Mouse (Mus musculus) kidney, adult 11 months (tissue): ENCODE data around the gene Haao.
A peak's percentile ranks its signal among the peaks of the same experiment; 100 is the strongest.

Source experiments
- DNase-seq: peaks from one replicate; pipeline ENCODE4 v3.0.0; 2022

The Haao gene

DNA sequence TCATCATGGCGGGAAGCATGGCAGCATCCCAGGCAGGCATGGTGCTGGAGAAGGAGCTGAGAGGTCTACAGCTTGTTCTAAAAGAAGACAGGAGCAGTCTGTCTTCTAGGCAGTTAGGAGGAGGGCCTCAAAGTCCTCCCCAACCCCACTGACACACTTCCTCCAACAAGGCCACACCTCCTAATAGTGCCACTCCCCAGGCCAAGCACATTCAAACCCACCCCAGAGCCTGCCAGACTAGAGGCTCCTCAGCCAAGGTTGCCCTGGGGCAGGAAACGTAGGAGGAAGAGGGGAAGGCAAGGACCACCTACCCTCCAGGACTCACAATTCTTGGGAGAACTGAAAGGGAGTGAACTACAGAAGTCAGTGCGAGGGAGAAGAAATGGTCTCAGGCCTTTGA lies at the start of gene Haao:
Gene Haao (minus strand): TSS at position 149 of the 400 bp plus-strand sequence.
- no peak for DNase-seq

GRCm38 (mm10) chr17:83897361-83897799 lies 49.6 kb upstream of the Haao start:
- no peak for DNase-seq

DNA sequence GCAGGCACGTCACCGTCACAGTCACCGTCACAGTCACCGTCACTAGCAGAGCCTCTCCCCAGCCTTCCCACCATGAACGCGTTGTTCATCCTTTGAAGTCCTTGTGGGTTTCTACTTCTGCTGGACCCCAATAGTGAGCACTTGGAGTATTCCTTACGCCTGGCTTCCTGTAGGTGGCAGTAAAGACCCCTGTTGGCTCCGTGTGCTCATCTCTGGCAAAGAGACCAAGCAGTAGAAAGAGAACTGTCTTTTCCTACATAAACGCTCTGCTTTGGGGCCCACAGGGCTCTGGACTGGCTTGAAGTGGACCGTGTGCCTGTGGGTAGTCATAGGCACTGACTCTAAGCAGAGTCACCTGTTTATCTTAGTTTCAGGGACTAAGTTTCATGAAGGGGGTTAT lies 49.0 kb upstream of the Haao start:
- no peak for DNase-seq

DNA sequence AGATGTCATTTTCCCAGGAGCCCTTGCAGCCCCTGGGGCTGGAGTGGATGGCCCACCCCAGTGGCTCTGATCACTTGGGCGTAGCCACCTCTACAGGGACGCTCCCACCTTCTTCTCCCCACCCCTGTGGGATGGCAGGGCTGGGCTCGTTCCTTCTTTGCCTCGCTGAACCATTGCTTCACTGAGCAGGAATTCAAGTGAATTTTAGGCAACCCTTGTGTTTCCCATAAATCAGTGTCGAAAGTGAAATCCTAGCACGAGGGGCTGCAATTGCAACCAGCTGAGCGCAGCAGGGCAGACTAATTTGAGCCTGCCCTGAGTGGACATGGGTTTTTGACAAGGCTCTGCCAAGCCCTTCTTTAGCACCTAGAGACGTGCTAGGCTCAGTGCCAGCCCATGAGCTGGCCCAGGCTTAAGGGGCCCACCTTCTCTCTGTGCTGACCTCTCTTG lies 47.6 kb upstream of the Haao start:
- DNase-seq, result no peak

- DNase-seq, result no peak
Measured at GRCm38 (mm10) chr17:83893134-83893533, 45.4 kb upstream of the Haao start.

GRCm38 (mm10) chr17:83891864-83892263 lies 44.1 kb upstream of the Haao start:
- DNase-seq, result no peak

DNA sequence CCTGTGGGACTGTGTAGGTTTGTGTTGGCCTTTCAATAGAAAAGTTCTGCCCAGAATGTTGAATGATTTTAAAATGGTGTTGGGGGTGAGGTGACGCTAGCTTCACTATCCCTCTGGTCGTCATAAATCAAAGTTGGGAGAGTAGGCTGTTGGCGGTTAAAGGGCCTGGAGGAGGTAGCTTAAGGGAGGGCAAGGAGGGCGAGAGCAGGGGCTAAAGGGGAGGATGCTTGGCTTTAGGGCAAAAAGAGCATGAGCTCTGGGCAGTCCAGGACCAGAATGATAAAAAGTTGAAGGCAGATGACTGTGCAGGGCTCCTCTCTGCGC lies 42.6 kb upstream of the Haao start:
- no peak for DNase-seq

GRCm38 (mm10) chr17:83889691-83890372 lies 42.1 kb upstream of the Haao start:
- DNase-seq, result peak; percentile 43

- DNase-seq, result no peak
Measured at GRCm38 (mm10) chr17:83889329-83889690, 41.5 kb upstream of the Haao start.

DNA sequence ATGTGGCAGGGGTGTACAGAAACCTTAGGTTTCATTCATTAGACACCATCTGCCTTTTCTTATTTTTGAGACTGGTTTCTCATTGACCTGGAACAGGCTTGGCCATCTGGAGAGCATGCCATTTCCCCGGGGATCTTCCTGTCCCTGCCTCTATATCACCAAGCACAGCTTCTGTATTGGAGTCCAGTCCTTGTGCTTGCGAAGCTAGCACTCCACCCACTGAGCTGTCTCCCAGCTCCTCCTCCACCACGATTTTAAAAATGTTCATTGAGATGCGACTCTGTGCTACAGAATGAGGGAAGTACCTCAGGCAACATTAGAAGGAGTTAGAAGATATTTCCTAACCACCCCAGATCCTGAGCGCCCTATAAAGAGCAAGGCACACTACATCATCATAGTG lies 39.5 kb upstream of the Haao start:
- DNase-seq, result no peak

GRCm38 (mm10) chr17:83886395-83886794 lies 38.6 kb upstream of the Haao start:
- no peak for DNase-seq

DNA sequence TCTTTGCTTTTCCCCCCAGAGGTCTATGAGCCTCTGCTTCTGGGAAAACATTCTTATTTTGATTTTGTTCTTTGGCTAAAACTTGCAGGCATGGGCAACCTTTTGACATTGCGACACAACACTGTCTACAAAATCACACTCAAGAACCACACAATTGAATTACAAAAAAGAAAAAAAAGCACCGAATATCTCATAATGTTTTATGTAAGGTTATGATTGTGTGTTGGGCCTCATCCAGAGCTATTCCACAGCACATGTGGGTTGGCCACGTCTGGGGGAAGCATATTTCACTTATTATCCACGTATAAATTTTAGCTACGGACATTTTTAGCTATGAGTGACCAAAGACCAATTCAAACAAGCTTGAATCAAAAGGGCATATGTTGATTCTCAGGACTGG lies 38.0 kb upstream of the Haao start:
- no peak for DNase-seq

DNA sequence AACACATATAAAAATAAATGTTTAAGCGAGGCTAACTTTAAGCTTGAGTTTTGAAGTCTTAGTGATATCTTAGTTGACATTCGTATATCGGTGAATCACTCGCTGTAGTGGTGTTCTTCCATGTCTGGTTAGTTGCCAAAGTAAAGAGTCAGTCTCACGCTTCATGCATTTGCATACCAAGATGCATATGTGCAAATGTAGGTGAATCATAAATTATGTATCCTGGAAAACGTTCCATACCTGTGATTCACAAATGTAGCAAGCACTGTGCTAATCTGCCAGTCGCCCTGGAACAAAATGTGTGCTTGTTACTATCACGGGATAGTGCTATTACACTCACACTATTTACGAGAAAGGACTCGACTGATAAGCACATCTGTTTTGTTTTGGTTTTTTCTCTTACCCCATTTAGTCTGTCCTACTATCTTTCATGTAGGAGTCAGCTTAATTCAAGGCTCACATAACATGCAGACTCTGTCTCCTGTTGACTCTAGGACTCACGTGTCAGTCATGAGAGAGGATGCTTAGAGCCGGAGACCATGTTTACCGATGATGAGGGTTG lies 37.3 kb upstream of the Haao start:
- DNase-seq, result no peak

DNA sequence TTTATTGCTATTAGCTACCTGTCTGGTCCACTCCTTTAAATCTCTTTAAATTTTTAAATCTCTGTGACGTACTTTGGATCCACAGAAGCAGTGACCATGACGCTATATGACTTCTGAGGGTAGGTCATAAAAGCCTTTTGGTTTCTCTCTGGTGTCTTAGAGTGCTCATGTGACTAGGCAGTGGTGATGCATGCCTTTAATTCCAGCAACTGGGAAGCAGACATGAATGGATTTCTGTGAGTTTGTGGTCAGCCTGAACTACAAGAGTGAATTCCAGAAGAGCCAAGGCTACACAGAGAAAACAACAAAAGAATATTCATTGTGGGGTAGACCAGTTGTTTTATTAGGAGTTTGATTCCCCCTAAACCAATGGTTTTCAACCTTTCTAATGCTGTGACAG lies 35.0 kb upstream of the Haao start:
- no peak for DNase-seq

- no peak for DNase-seq
Measured at GRCm38 (mm10) chr17:83881071-83881470, 33.3 kb upstream of the Haao start.

- DNase-seq, result no peak
Measured at GRCm38 (mm10) chr17:83880174-83880710, 32.5 kb upstream of the Haao start.

- no peak for DNase-seq
Measured at GRCm38 (mm10) chr17:83879631-83880030, 31.9 kb upstream of the Haao start.

- DNase-seq, result no peak
Measured at GRCm38 (mm10) chr17:83874610-83875009, 26.8 kb upstream of the Haao start.

DNA sequence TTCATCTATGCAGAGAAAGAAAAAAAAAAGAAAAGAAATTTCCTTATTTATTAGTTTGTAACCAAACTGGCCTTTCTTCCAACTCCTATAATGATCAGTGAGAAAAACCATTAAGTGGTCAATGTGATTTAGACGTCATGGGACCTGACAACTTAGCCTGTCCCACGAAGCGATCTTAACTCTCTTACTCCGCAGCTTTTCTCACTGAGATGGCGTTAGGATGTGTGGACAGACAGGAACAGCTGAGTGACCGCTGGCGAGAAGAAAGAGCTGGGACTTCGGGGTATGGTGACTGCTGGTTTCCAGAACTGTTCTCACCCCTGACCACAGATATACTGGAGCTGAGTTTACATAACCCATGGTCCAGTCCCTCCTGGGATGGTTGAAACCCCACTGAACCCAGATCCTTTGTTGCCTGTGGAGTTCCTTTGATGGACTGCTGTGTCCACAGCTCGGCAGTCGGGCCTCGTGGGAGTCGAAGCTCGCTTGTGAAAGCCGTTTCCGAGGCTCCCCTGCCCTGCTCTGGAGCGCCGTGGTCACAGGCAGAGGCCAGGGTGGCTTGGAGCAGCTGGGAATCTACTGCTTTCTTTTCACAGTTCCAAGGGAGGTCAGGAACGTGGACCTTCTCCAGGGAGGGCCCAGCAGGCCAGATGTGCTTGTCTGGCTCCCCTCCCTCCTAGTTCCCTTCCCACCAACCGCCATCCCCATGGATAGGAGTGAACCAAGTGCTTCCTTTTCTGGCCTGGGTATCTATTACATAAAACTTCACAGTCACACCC lies 25.8 kb upstream of the Haao start:
- peak; percentile 54 for DNase-seq

DNA sequence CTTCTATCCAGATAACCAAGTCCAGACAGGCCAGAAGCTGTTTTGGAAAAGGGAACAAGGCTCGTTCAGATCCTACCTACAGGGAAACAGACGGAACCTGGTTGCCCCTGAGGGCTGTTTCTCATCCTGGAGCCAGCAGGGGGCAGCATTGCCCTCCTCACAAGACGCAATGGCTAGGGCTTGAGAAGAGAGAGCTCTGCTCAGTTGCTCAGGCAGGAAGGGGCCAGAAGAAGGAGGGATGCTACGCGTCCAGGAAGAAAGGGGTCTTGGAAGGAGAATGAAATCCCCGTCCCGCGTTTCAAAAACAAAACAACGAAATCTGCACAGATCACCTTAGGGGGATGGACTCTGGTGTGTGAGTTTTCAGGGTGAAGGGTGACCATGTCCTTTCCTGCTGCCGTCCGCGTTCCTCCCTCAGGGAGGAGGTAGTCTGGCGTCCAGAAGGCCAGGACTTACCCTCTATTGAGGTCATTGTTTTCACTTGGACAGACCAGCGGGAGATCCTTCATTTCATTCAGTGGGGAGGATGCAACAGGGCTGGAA lies 25.1 kb upstream of the Haao start:
- peak; percentile 71 for DNase-seq

- no peak for DNase-seq
Measured at GRCm38 (mm10) chr17:83871354-83871753, 23.6 kb upstream of the Haao start.

- DNase-seq, result no peak
Measured at GRCm38 (mm10) chr17:83870385-83870784, 22.6 kb upstream of the Haao start.

DNA sequence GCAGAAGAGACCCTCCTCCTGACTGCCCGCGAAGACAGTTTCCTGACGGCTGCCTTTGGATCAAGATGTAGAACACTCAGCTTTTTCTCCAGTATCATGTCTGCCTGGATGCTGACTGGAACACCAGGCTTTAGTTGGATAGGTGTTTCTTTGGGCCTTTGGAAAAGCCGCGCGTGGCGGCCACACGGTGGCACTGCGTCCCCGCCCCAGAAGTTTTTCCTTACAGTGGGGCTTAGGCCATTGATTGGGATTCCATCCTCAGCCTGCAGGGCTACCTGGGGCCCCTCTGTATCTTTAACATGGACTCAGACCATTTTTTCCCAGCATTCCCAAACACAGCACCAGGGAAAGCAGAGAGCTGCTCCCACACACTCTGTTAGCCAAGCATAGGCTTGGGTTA lies 18.8 kb upstream of the Haao start:
- no peak for DNase-seq

DNA sequence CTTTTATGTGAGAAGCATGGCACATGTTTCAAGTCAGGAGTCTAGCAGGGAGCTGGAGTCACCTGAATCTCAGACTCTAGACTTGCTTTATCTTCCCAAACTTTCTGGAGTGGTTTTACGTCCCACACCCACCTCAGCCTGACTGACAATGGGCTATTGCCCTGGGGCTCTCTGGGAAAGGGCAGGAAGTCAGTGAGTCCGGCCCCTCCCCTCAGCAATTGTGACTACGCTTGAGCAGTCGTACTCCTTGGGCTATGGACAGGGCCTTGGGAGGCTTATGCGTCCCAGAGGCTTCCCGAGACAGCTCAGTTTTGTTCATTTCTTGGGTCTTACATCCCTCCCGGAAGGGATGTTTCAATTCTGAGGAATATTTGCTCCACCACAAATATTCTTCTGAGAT lies 17.6 kb upstream of the Haao start:
- DNase-seq, result no peak
